Comparison of ENCODE assay signal across 11 mouse cellular contexts in the genomic region with DNA sequence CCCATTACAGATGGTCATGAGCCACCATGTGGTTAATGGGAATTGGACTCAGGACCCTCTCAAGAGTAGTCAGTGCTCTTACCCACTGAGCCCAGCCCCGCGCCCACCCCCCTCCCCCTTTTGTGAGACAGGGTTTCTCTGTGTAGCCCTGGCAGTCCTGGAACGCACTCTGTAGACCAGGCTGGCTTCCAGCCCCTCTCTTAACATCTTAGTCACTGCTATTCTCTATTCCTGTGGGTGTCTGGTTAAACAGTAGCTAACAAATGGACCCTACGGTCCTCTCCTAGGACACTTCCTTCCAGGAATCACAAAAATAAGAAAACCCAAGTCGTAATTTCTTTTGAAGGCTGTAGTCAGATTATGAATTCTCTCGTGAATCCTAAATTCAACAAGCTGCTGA.
"Had no signal": no experiment of that assay in that cellular context is flagged by ENCODE, and none has a peak within 500 bp of the region (broad histone marks: within the 10 kb centered on the region; RNA-seq: fewer than 3 reads in every experiment).

No protein-coding gene starts in this region.

- ATAC-seq: hindbrain, postnatal 0 days; midbrain, embryonic 15.5 days had no signal

- H3K27me3 ChIP-seq: limb, embryonic 13.5 days; midbrain, embryonic 15.5 days; neural tube, embryonic 12.5 days had no signal

- H3K4me1 ChIP-seq: limb, embryonic 13.5 days; midbrain, embryonic 15.5 days; neural tube, embryonic 12.5 days had no signal

- H3K36me3 ChIP-seq: limb, embryonic 13.5 days; midbrain, embryonic 15.5 days; neural tube, embryonic 12.5 days had no signal

- H3K27ac ChIP-seq: hindbrain, postnatal 0 days; kidney, postnatal 0 days; layer of hippocampus, adult 2 months; limb, embryonic 13.5 days; liver, embryonic 14.5 days; midbrain, embryonic 15.5 days; neural tube, embryonic 12.5 days had no signal

- H3K4me2 ChIP-seq: limb, embryonic 13.5 days; midbrain, embryonic 15.5 days; neural tube, embryonic 12.5 days had no signal

- DNase-seq: left cerebral cortex, postnatal 4 days; lung, adult 18-20 months; thymus, adult 18-20 months; thymus, postnatal 14 days had no signal

- H3K9me3 ChIP-seq: limb, embryonic 13.5 days; midbrain, embryonic 15.5 days; neural tube, embryonic 12.5 days had no signal

- H3K4me3 ChIP-seq: layer of hippocampus, adult 2 months; limb, embryonic 13.5 days; midbrain, embryonic 15.5 days; neural tube, embryonic 12.5 days had no signal

- H3K9ac ChIP-seq: limb, embryonic 13.5 days; liver, embryonic 14.5 days; midbrain, embryonic 15.5 days; neural tube, embryonic 12.5 days had no signal
